Mouse (Mus musculus) intestine, embryonic 16.5 days (tissue): ENCODE measurements at regions not wholly inside any gene's neighbourhood (a gene's known extent, or its start where the extent isn't known, plus 50 kb on each side); places are given as distances from the start of the nearest gene placed in this dataset.

Experiments used
- ATAC-seq: fragments of 200-750 bp; cut with Nextera tagmentation; 2 replicates; pipeline ENCODE4 v1.8.0; 2017; ENCODE audit warnings: moderate TSS enrichment, moderate library complexity
- H3K27ac ChIP-seq: fragments of 300-500 bp; sonication (generic); 2 replicates; pipeline ENCODE4 v1.5.1; 2014; ENCODE audit warnings: mild to moderate bottlenecking, low read length
- H3K27me3 ChIP-seq: fragments of 300-500 bp; sonication (generic); replicated peaks from 2 replicates; pipeline ENCODE4 v1.6.1; 2014; ENCODE audit warnings: low read length, control low read depth, mixed read lengths; ENCODE audit not compliant: control insufficient read depth, insufficient read depth
- H3K36me3 ChIP-seq: fragments of 300-500 bp; sonication (generic); 2 replicates; pipeline ENCODE4 v1.6.1; 2014; ENCODE audit warnings: low read length, control low read depth; ENCODE audit not compliant: control insufficient read depth, insufficient read depth
- H3K4me1 ChIP-seq: fragments of 300-500 bp; sonication (generic); 2 replicates; pipeline ENCODE4 v1.6.1; 2014; ENCODE audit warnings: low read length, control low read depth, mixed read lengths; ENCODE audit not compliant: control insufficient read depth, insufficient read depth
- H3K4me2 ChIP-seq: fragments of 300-500 bp; sonication (generic); 2 replicates; pipeline ENCODE4 v1.6.1; 2014; ENCODE audit warnings: low read depth, low read length, control low read depth
- H3K4me3 ChIP-seq: fragments of 300-500 bp; sonication (generic); 2 replicates; pipeline ENCODE4 v1.5.1; 2014; ENCODE audit warnings: mild to moderate bottlenecking, low read length
- H3K9ac ChIP-seq: fragments of 300-500 bp; sonication (generic); 2 replicates; pipeline ENCODE4 v1.6.1; 2014; ENCODE audit warnings: low read depth, low read length
- H3K9me3 ChIP-seq: fragments of 300-500 bp; sonication (generic); 2 replicates; pipeline ENCODE4 v1.6.1; 2016; ENCODE audit warnings: low read length, control low read depth; ENCODE audit not compliant: control insufficient read depth
- WGBS: fragments of 180-500 bp; shearing (Covaris S2); extraction: QIAGEN DNeasy Blood & Tissue Kit; methylation state at CpG from one replicate; pipeline ENCODE4 v1.1.7; 2014; 5-methylcytosine and 5-hydroxymethylcytosine counted together

GRCm38 (mm10) chr13:106471264-106471663 lies 465.5 kb downstream of the Ipo11 start:
- WGBS: 45% methylated on average over 4 of the region's 4 CpGs
- Histone ChIP-seq H3K27ac (no peak overlapping the region), H3K9ac (no peak overlapping the region), H3K9me3 (no peaks in the 10 kb centered on the region), H3K4me2 (no peak overlapping the region), H3K4me3 (no peak overlapping the region), H3K27me3 (no peaks in the 10 kb centered on the region), H3K4me1 (no peaks in the 10 kb centered on the region), H3K36me3 (no peaks in the 10 kb centered on the region)
- no peak for ATAC-seq

DNA sequence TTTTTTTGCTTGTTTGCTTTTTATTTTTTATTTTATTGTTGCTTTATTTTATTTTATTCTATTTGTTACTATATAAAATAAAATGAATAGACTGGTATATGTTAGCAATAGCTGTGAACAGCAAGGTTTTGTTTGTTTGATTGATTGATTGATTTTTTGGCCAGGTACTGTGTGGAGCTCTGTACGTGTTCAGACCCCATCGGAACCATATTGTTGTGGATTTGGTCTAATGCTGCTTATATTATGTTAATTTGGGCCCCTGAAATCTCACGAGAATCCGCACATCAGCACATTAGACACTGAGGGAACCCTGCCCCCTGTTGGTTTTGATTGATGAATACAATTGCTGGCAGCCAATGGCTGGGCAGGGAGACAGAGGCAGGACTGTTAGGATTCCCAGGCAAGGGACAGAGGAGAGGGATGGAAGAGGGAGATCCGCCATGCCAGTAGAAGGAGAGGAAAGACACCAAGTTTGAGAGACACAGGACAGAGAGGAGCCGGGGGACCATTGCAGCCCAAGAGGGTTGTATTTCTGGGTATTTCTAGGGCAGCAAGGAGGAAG lies 482.3 kb downstream of the Ipo11 start:
- no peak for ATAC-seq
- H3K27ac ChIP-seq: no peak overlapping the region
- no peaks in the 10 kb centered on the region for H3K4me1 ChIP-seq
- H3K27me3 ChIP-seq: no peaks in the 10 kb centered on the region
- H3K9ac ChIP-seq: no peak overlapping the region
- 79% methylated on average over 6 of the region's 6 CpGs for WGBS
- no peak overlapping the region for H3K4me2 ChIP-seq
- H3K4me3 ChIP-seq: no peak overlapping the region
- H3K9me3 ChIP-seq: no peaks in the 10 kb centered on the region
- no peaks in the 10 kb centered on the region for H3K36me3 ChIP-seq

GRCm38 (mm10) chr13:106432165-106432564 lies 504.6 kb downstream of the Ipo11 start:
- Histone ChIP-seq H3K4me2 (no peak overlapping the region), H3K4me3 (no peak overlapping the region), H3K27me3 (no peaks in the 10 kb centered on the region), H3K9ac (no peak overlapping the region), H3K9me3 (no peaks in the 10 kb centered on the region), H3K36me3 (no peaks in the 10 kb centered on the region), H3K4me1 (no peaks in the 10 kb centered on the region), H3K27ac (no peak overlapping the region)
- no peak for ATAC-seq
- WGBS: 69% methylated on average over 3 of the region's 3 CpGs

GRCm38 (mm10) chr13:106406608-106407038 lies 530.1 kb downstream of the Ipo11 start:
- Histone ChIP-seq H3K9ac (no peak overlapping the region), H3K4me3 (no peak overlapping the region), H3K27me3 (no peaks in the 10 kb centered on the region), H3K27ac (no peak overlapping the region), H3K4me2 (no peak overlapping the region), H3K36me3 (no peaks in the 10 kb centered on the region), H3K4me1 (no peaks in the 10 kb centered on the region), H3K9me3 (no peaks in the 10 kb centered on the region)
- 45% methylated on average over 1 of the region's 1 CpGs for WGBS
- ATAC-seq: no peak

- H3K27me3 ChIP-seq: no peaks in the 10 kb centered on the region
- no peaks in the 10 kb centered on the region for H3K9me3 ChIP-seq
- no peak for ATAC-seq
- H3K4me2 ChIP-seq: no peak overlapping the region
- H3K4me1 ChIP-seq: no peaks in the 10 kb centered on the region
- WGBS: 76% methylated on average over 8 of the region's 8 CpGs
- H3K9ac ChIP-seq: no peak overlapping the region
- H3K36me3 ChIP-seq: no peaks in the 10 kb centered on the region
- no peak overlapping the region for H3K4me3 ChIP-seq
- no peak overlapping the region for H3K27ac ChIP-seq
Measured at GRCm38 (mm10) chr13:106392642-106393041, 544.1 kb downstream of the Ipo11 start.

GRCm38 (mm10) chr13:106388634-106389033 lies 548.1 kb downstream of the Ipo11 start:
- Histone ChIP-seq H3K4me1 (no peaks in the 10 kb centered on the region), H3K4me2 (no peak overlapping the region), H3K4me3 (no peak overlapping the region), H3K9me3 (no peaks in the 10 kb centered on the region), H3K9ac (no peak overlapping the region), H3K27me3 (no peaks in the 10 kb centered on the region), H3K27ac (no peak overlapping the region), H3K36me3 (no peaks in the 10 kb centered on the region)
- no peak for ATAC-seq
- 70% methylated on average over 4 of the region's 4 CpGs for WGBS

GRCm38 (mm10) chr13:106367589-106367988 lies 569.2 kb downstream of the Ipo11 start:
- no peaks in the 10 kb centered on the region for H3K9me3 ChIP-seq
- H3K36me3 ChIP-seq: no peaks in the 10 kb centered on the region
- H3K9ac ChIP-seq: no peak overlapping the region
- H3K27ac ChIP-seq: no peak overlapping the region
- 91% methylated on average over 7 of the region's 7 CpGs for WGBS
- ATAC-seq: no peak
- H3K4me3 ChIP-seq: no peak overlapping the region
- H3K4me2 ChIP-seq: no peak overlapping the region
- H3K4me1 ChIP-seq: no peaks in the 10 kb centered on the region
- no peaks in the 10 kb centered on the region for H3K27me3 ChIP-seq

- no peak overlapping the region for H3K9ac ChIP-seq
- H3K9me3 ChIP-seq: no peaks in the 10 kb centered on the region
- 82% methylated on average over 4 of the region's 4 CpGs for WGBS
- no peak overlapping the region for H3K4me3 ChIP-seq
- ATAC-seq: no peak
- no peaks in the 10 kb centered on the region for H3K4me1 ChIP-seq
- H3K36me3 ChIP-seq: no peaks in the 10 kb centered on the region
- no peaks in the 10 kb centered on the region for H3K27me3 ChIP-seq
- H3K27ac ChIP-seq: no peak overlapping the region
- H3K4me2 ChIP-seq: no peak overlapping the region
Measured at GRCm38 (mm10) chr13:106352614-106353409, 583.9 kb downstream of the Ipo11 start.

GRCm38 (mm10) chr13:106332025-106332424 lies 604.7 kb downstream of the Ipo11 start:
- H3K36me3 ChIP-seq: no peaks in the 10 kb centered on the region
- H3K27me3 ChIP-seq: no peaks in the 10 kb centered on the region
- H3K9me3 ChIP-seq: no peaks in the 10 kb centered on the region
- H3K4me1 ChIP-seq: no peaks in the 10 kb centered on the region
- no peak for ATAC-seq
- no peak overlapping the region for H3K4me2 ChIP-seq
- no peak overlapping the region for H3K27ac ChIP-seq
- H3K9ac ChIP-seq: no peak overlapping the region
- no peak overlapping the region for H3K4me3 ChIP-seq

DNA sequence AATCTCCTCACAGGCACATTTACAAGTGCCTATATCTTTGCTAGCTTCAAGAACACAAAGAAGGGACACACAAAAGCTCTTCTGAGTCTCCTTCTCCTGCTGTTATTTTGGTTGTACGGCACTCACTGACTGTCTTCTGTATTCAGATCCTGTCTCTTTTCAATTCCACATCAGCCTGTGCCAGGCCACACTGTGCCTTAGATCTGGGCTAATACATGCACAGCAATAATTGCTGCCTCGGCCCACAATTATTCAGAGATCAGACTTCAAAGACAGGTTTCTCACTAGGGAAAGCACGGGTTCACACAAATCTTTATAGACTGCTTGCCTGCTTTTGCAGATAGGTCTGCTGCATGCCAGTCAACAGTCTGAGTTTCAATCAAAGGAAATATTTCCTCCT lies 617.8 kb downstream of the Ipo11 start:
- no peak overlapping the region for H3K4me3 ChIP-seq
- 66% methylated on average over 3 of the region's 3 CpGs for WGBS
- ATAC-seq: no peak

More for the DNA sequence above, 617.8 kb downstream of the Ipo11 start:
- no peaks in the 10 kb centered on the region for H3K4me1 ChIP-seq
- no peak overlapping the region for H3K27ac ChIP-seq
- no peak overlapping the region for H3K4me2 ChIP-seq
- no peaks in the 10 kb centered on the region for H3K36me3 ChIP-seq
- H3K9me3 ChIP-seq: no peaks in the 10 kb centered on the region
- no peak overlapping the region for H3K9ac ChIP-seq
- no peaks in the 10 kb centered on the region for H3K27me3 ChIP-seq
